Mouse (Mus musculus): ENCODE data around the gene Zfp61. TPM values are rescaled to one million over a fixed set of nuclear protein-coding genes. Genes with fewer than 3 reads are reported as not detected.
"Not testable (repeated sequence)": the region's sequence is repeated elsewhere in the genome, so short reads cannot be mapped to it uniquely, and the experiment has no call there.

Zfp61 gene
- polyA plus RNA-seq, 1 experiment from 2014 or later, result 2.7 TPM

DNA sequence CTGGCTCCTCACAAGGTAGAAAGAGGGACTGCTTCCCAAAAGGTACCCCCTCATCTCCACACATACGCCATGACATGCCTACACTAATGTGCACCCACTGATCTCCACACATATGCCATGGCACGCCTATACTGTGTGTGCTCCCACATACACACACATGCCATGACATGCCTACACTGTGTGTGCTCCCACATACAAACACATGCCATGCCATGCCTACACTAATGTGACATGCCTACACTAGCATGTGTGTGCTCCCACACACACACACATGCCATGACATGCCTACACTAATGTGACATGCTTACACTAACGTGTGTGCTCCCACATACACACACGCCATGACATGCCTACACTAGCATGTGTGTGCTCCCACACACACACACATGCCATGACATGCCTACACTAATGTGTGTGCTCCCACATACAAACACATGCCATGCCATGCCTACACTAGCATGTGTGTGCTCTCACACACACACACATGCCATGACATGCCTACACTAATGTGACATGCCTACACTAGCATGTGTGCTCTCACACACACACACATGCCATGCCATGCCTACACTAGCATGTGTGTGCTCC lies 10.8 kb downstream of the Zfp61 start:
- H3K9me3 ChIP-seq (replicated peaks; ENCODE audit: control insufficient read depth, low read length), result no peaks in the 10 kb centered on the region
- no peak overlapping the region for H3K27ac ChIP-seq (ENCODE audit: low read length)
- H3K36me3 ChIP-seq (ENCODE audit: control insufficient read depth, insufficient read depth), result peaks cover 6% of the 10 kb centered on the region
- no peak overlapping the region for H3K4me2 ChIP-seq (ENCODE audit: low read depth, low read length)
- no peak overlapping the region for H3K9ac ChIP-seq (ENCODE audit: low read depth, low read length)
- ATAC-seq (ENCODE audit: low read depth), result no peak
- WGBS (ENCODE audit: insufficient replicate concordance), result 67% methylated on average over 4 of the region's 4 CpGs
- no peaks in the 10 kb centered on the region for H3K4me1 ChIP-seq (ENCODE audit: control insufficient read depth, low read depth, low read length)
- H3K27me3 ChIP-seq (ENCODE audit: control insufficient read depth, insufficient read depth, low read depth, low read length), result no peaks in the 10 kb centered on the region
- no peak overlapping the region for H3K4me3 ChIP-seq (ENCODE audit: low read depth, low read length)

DNA sequence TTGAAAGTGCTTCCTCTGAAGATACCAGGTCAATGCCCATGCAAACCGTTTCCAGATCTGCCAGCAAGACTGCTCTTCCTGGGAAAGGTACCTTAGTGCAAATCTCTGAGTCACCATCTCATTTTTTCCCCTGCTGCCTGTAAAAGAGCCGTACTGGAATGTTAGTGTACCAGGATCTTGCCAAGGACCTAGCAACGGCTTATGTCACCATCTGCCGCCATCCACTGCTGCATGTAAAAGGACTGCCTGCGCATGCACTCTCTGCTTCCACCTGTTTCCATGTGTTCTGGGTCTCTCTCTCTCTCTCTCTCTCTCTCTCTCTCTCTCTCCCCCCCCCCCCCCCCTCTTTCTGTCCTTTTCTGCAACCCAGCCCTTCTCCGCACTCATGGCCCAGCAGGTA lies 12.5 kb downstream of the Zfp61 start:
- no peak overlapping the region for H3K9ac ChIP-seq (ENCODE audit: low read depth, low read length)
- H3K4me1 ChIP-seq (ENCODE audit: control insufficient read depth, low read depth, low read length), result no peaks in the 10 kb centered on the region
- no peaks in the 10 kb centered on the region for H3K9me3 ChIP-seq (replicated peaks; ENCODE audit: control insufficient read depth, low read length)
- no peaks in the 10 kb centered on the region for H3K27me3 ChIP-seq (ENCODE audit: control insufficient read depth, insufficient read depth, low read depth, low read length)
- no peak overlapping the region for H3K27ac ChIP-seq (ENCODE audit: low read length)
- peaks cover 6% of the 10 kb centered on the region for H3K36me3 ChIP-seq (ENCODE audit: control insufficient read depth, insufficient read depth)
- no peak for ATAC-seq (ENCODE audit: low read depth)
- H3K4me2 ChIP-seq (ENCODE audit: low read depth, low read length), result no peak overlapping the region
- 80% methylated on average over 6 of the region's 6 CpGs for WGBS (ENCODE audit: insufficient replicate concordance)
- H3K4me3 ChIP-seq (ENCODE audit: low read depth, low read length), result no peak overlapping the region

DNA sequence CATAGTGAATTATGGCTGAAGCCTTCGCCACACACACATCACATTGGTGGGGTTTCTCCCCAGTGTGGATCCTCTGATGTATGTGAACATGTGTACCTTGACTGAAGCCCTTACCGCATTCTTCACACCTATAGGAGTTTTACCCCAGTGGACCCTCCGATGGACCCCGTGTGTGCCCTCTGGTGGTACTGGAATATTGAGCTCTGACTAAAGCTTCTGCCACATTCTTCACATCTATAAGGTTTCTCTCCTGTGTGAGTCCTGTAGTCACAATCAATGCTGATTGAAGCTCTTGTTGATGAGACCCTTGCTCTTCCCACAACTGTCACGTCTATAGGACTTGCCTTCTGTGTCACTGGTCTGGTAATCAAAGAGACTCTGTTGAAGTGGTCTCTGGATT lies 13.4 kb downstream of the Zfp61 start:
- Histone ChIP-seq H3K27ac (ENCODE audit: low read length) (no peak overlapping the region), H3K4me2 (ENCODE audit: low read depth, low read length) (no peak overlapping the region), H3K4me1 (ENCODE audit: control insufficient read depth, low read depth, low read length) (no peaks in the 10 kb centered on the region), H3K4me3 (ENCODE audit: low read depth, low read length) (no peak overlapping the region), H3K9ac (ENCODE audit: low read depth, low read length) (no peak overlapping the region), H3K9me3 (replicated peaks; ENCODE audit: control insufficient read depth, low read length) (no peaks in the 10 kb centered on the region), H3K36me3 (ENCODE audit: control insufficient read depth, insufficient read depth) (peaks cover 6% of the 10 kb centered on the region), H3K27me3 (ENCODE audit: control insufficient read depth, insufficient read depth, low read depth, low read length) (no peaks in the 10 kb centered on the region)
- 67% methylated on average over 5 of the region's 5 CpGs for WGBS (ENCODE audit: insufficient replicate concordance)
- no peak for ATAC-seq (ENCODE audit: low read depth)

DNA sequence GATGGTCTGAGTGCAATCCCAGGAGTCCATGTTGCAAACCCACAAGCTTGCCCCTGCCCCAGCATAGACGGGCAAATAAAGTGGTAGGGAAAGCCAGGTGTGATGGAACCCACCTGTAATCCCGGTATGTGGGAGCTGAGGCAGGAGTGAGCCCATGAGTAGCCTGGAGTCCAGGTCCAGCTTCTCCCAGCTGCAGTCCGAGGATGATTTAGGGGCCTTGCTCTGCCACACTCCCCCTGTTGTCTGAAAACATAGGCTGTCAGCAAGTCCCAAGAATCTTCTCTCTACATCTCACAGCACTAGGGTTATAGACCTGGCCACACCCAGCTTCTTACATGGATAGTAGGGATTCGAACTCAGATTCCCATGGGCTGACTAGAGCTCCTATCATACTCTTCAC lies 14.1 kb downstream of the Zfp61 start:
- no peaks in the 10 kb centered on the region for H3K27me3 ChIP-seq (ENCODE audit: control insufficient read depth, insufficient read depth, low read depth, low read length)
- no peaks in the 10 kb centered on the region for H3K9me3 ChIP-seq (replicated peaks; ENCODE audit: control insufficient read depth, low read length)
- WGBS (ENCODE audit: insufficient replicate concordance), result 51% methylated on average over 4 of the region's 4 CpGs
- peaks cover under 1% of the 10 kb centered on the region; the same call in 1 of the 2 replicates for H3K36me3 ChIP-seq (ENCODE audit: control insufficient read depth, insufficient read depth)
- H3K4me2 ChIP-seq (ENCODE audit: low read depth, low read length), result no peak overlapping the region
- no peak for ATAC-seq (ENCODE audit: low read depth)
- no peaks in the 10 kb centered on the region for H3K4me1 ChIP-seq (ENCODE audit: control insufficient read depth, low read depth, low read length)
- H3K27ac ChIP-seq (ENCODE audit: low read length), result no peak overlapping the region
- no peak overlapping the region for H3K9ac ChIP-seq (ENCODE audit: low read depth, low read length)
- H3K4me3 ChIP-seq (ENCODE audit: low read depth, low read length), result no peak overlapping the region

DNA sequence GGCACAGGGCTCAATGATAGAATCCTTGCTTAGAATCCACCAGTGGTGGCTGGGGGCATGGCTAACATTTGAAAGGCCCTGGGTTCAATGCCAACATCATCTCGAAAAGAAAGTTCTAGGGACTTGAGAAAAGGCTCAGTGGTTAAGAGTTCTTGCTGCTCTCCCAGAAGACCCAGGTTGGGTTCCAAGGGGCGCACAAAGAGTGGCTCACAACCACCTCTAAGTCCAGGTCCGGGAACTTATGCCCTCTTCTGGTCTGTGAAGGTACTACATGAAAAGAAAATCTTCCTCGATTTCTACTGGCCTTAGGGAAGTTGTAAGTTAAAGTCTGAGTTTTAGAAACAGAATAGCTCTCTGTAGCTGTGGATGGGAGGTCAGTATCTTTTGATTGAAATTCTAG lies 14.9 kb downstream of the Zfp61 start:
- Histone ChIP-seq H3K27ac (ENCODE audit: low read length) (no peak overlapping the region), H3K9ac (ENCODE audit: low read depth, low read length) (no peak overlapping the region), H3K4me2 (ENCODE audit: low read depth, low read length) (no peak overlapping the region), H3K4me1 (ENCODE audit: control insufficient read depth, low read depth, low read length) (no peaks in the 10 kb centered on the region), H3K27me3 (ENCODE audit: control insufficient read depth, insufficient read depth, low read depth, low read length) (no peaks in the 10 kb centered on the region), H3K4me3 (ENCODE audit: low read depth, low read length) (no peak overlapping the region), H3K9me3 (replicated peaks; ENCODE audit: control insufficient read depth, low read length) (no peaks in the 10 kb centered on the region), H3K36me3 (ENCODE audit: control insufficient read depth, insufficient read depth) (no peaks in the 10 kb centered on the region; the same call in 1 of the 2 replicates)
- ATAC-seq (ENCODE audit: low read depth), result no peak
- WGBS (ENCODE audit: insufficient replicate concordance), result 39% methylated on average over 4 of the region's 4 CpGs

DNA sequence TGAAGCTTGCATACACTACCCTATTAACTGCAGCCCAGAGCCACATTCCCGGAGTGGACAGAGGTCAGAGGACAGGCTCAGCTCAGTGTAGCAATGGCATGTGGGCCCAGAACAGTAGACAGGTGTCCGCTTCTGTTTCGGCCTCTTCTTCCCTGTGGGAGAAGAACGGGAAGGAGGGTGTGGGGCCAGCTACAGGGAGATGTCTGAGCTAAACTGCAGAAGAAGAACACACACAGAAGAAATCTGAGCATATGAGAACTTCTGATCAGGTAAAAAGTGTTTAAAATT lies 20.2 kb downstream of the Zfp61 start:
- Histone ChIP-seq H3K27ac (ENCODE audit: low read length) (no peak overlapping the region), H3K4me3 (ENCODE audit: low read depth, low read length) (no peak overlapping the region), H3K4me1 (ENCODE audit: control insufficient read depth, low read depth, low read length) (no peaks in the 10 kb centered on the region), H3K4me2 (ENCODE audit: low read depth, low read length) (no peak overlapping the region), H3K27me3 (ENCODE audit: control insufficient read depth, insufficient read depth, low read depth, low read length) (no peaks in the 10 kb centered on the region), H3K36me3 (ENCODE audit: control insufficient read depth, insufficient read depth) (no peaks in the 10 kb centered on the region), H3K9ac (ENCODE audit: low read depth, low read length) (no peak overlapping the region), H3K9me3 (replicated peaks; ENCODE audit: control insufficient read depth, low read length) (no peaks in the 10 kb centered on the region)
- 53% methylated on average over 4 of the region's 4 CpGs for WGBS (ENCODE audit: insufficient replicate concordance)
- ATAC-seq (ENCODE audit: low read depth), result no peak

GRCm38 (mm10) chr7:24280031-24280857 lies 20.8 kb downstream of the Zfp61 start:
- no peak for ATAC-seq (ENCODE audit: low read depth)
- Histone ChIP-seq H3K9ac (ENCODE audit: low read depth, low read length) (no peak overlapping the region), H3K9me3 (replicated peaks; ENCODE audit: control insufficient read depth, low read length) (no peaks in the 10 kb centered on the region), H3K4me2 (ENCODE audit: low read depth, low read length) (no peak overlapping the region), H3K27ac (ENCODE audit: low read length) (no peak overlapping the region), H3K36me3 (ENCODE audit: control insufficient read depth, insufficient read depth) (no peaks in the 10 kb centered on the region; the same call in 1 of the 2 replicates), H3K27me3 (ENCODE audit: control insufficient read depth, insufficient read depth, low read depth, low read length) (no peaks in the 10 kb centered on the region), H3K4me1 (ENCODE audit: control insufficient read depth, low read depth, low read length) (no peaks in the 10 kb centered on the region), H3K4me3 (ENCODE audit: low read depth, low read length) (no peak overlapping the region)
- 50% methylated on average over 10 of the region's 10 CpGs for WGBS (ENCODE audit: insufficient replicate concordance)

- WGBS (ENCODE audit: insufficient replicate concordance), result 62% methylated on average over 3 of the region's 3 CpGs
Observed at GRCm38 (mm10) chr7:24278771-24279170, 22.3 kb downstream of the Zfp61 start.

GRCm38 (mm10) chr7:24274456-24274855 lies 26.6 kb downstream of the Zfp61 start:
- WGBS (ENCODE audit: insufficient replicate concordance), result 64% methylated on average over 4 of the region's 4 CpGs

More at GRCm38 (mm10) chr7:24278771-24279170, 22.3 kb downstream of the Zfp61 start:
- not testable (repeated sequence) for H3K9me3 ChIP-seq (replicated peaks; ENCODE audit: control insufficient read depth, low read length); H3K4me2 ChIP-seq (ENCODE audit: low read depth, low read length); ATAC-seq (ENCODE audit: low read depth); H3K27ac ChIP-seq (ENCODE audit: low read length); H3K36me3 ChIP-seq (ENCODE audit: control insufficient read depth, insufficient read depth); H3K9ac ChIP-seq (ENCODE audit: low read depth, low read length); H3K4me3 ChIP-seq (ENCODE audit: low read depth, low read length); H3K27me3 ChIP-seq (ENCODE audit: control insufficient read depth, insufficient read depth, low read depth, low read length); H3K4me1 ChIP-seq (ENCODE audit: control insufficient read depth, low read depth, low read length)

More at GRCm38 (mm10) chr7:24274456-24274855, 26.6 kb downstream of the Zfp61 start:
- no peak overlapping the region for H3K9ac ChIP-seq (ENCODE audit: low read depth, low read length)
- no peak overlapping the region for H3K4me3 ChIP-seq (ENCODE audit: low read depth, low read length)
- no peak for ATAC-seq (ENCODE audit: low read depth)
- no peaks in the 10 kb centered on the region for H3K27me3 ChIP-seq (ENCODE audit: control insufficient read depth, insufficient read depth, low read depth, low read length)
- peaks cover 4% of the 10 kb centered on the region; the same call in 1 of the 2 replicates for H3K36me3 ChIP-seq (ENCODE audit: control insufficient read depth, insufficient read depth)
- H3K4me1 ChIP-seq (ENCODE audit: control insufficient read depth, low read depth, low read length), result no peaks in the 10 kb centered on the region
- H3K4me2 ChIP-seq (ENCODE audit: low read depth, low read length), result no peak overlapping the region
- H3K27ac ChIP-seq (ENCODE audit: low read length), result no peak overlapping the region
- H3K9me3 ChIP-seq (replicated peaks; ENCODE audit: control insufficient read depth, low read length), result no peaks in the 10 kb centered on the region

All from liver, embryonic 16.5 days (tissue).